Mouse (Mus musculus) ES-Bruce4 (cell line): ENCODE measurements at regions not wholly inside any gene's neighbourhood (a gene's known extent, or its start where the extent isn't known, plus 50 kb on each side); places are given as distances from the start of the nearest gene placed in this dataset.

Experiments used
- CTCF ChIP-seq: IDR thresholded peaks from one replicate; pipeline ENCODE4 v1.8.1; 2011; ENCODE audit warnings: low read depth, low read length
- POLR2A ChIP-seq: IDR thresholded peaks from one replicate; pipeline ENCODE4 v1.8.1; 2011; ENCODE audit warnings: low read length; ENCODE audit not compliant: insufficient read depth

GRCm38 (mm10) chr13:90782435-90782834 lies 122.7 kb downstream of the Atp6ap1l start:
- no peak for TF ChIP-seq CTCF
- TF ChIP-seq POLR2A, result no peak
